Mouse (Mus musculus) small intestine, adult 2 months (tissue): ENCODE measurements around the gene Ski.

ENCODE experiments used
- CTCF ChIP-seq: fragments of 200-500 bp; IDR thresholded peaks from 2 replicates; pipeline ENCODE4 v1.5.1; 2012; ENCODE audit warnings: low read depth, mild to moderate bottlenecking, control low read depth, inconsistent platforms, low read length, moderate library complexity, mixed read lengths; ENCODE audit not compliant: insufficient replicate concordance, insufficient read length; ENCODE audit errors: extremely low read depth
- POLR2A ChIP-seq: fragments of 200-500 bp; IDR thresholded peaks from 2 replicates; pipeline ENCODE4 v1.6.1; 2012; ENCODE audit warnings: low read depth, mild to moderate bottlenecking, control low read depth, inconsistent platforms, low read length, moderate library complexity

DNA sequence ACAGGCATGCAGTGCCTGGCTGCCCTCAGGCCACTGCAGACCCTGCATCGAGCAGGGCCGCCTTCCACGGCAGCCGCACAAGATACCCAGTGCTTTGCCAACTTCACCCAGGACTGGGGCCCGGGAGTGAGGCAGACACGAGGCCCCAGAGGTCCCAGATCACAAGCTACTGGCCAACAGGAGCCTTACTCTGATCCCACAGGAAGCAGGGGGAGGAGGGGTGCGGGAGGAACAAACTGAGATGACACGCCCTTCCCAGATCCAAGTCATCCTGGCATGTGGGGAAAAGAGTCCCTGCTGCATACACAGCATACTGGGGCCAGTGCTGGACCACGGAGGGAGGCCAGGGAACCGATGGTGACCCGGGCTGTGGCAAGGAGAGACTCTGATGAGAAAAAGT is 67.4 kb downstream of the Ski start:
- TF ChIP-seq CTCF (no peak), POLR2A (no peak)
